Mouse (Mus musculus) small intestine, adult 2 months (tissue): ENCODE measurements around the gene Ret.

ENCODE experiments used
- CTCF ChIP-seq: fragments of 200-500 bp; IDR thresholded peaks from 2 replicates; pipeline ENCODE4 v1.5.1; 2012; ENCODE audit warnings: low read depth, mild to moderate bottlenecking, control low read depth, inconsistent platforms, low read length, moderate library complexity, mixed read lengths; ENCODE audit not compliant: insufficient replicate concordance, insufficient read length; ENCODE audit errors: extremely low read depth
- POLR2A ChIP-seq: fragments of 200-500 bp; IDR thresholded peaks from 2 replicates; pipeline ENCODE4 v1.6.1; 2012; ENCODE audit warnings: low read depth, mild to moderate bottlenecking, control low read depth, inconsistent platforms, low read length, moderate library complexity

DNA sequence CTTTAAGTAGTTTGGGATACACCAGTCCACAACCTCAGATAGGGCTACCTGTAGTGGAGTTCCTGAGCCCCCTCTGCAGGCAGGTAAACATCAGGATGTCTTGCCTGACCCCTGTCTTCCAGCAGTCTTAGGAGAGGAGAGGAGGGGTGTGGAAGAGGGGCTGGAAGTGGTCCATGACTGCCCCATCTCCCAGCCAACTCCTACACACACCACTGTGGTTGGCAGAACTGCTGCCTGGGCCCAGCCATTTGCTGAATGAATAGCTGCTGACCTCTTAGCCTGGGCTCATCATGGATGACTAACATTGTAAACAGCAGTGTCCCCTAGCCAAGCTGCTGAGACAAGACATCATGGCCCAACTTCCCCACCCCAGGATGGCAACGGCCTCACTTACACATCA lies 32.0 kb downstream of the Ret start:
- TF ChIP-seq POLR2A (no peak), CTCF (no peak)
